Mouse (Mus musculus) liver, embryonic 13.5 days (tissue): ENCODE results near the gene Pdzd2. TPM values are rescaled to one million over a fixed set of nuclear protein-coding genes. Genes with fewer than 3 reads are reported as not detected.
A peak's percentile ranks its signal among the peaks of the same experiment; 100 is the strongest.

Experiments used
- ATAC-seq: fragments of 200-750 bp; cut with Nextera tagmentation; 2 replicates; pipeline ENCODE4 v1.8.0; 2017; ENCODE audit warnings: low read depth, mild to moderate bottlenecking, moderate number of reproducible peaks, moderate library complexity
- DNase-seq: peaks from one replicate; pipeline ENCODE4 v3.0.0; 2022
- H3K27ac ChIP-seq: fragments of 300-500 bp; sonication (generic); 2 replicates; pipeline ENCODE4 v1.5.1; 2015; ENCODE audit warnings: moderate library complexity, mild to moderate bottlenecking, inconsistent platforms
- H3K27me3 ChIP-seq: fragments of 300-500 bp; sonication (generic); 2 replicates; pipeline ENCODE4 v1.6.1; 2015; ENCODE audit warnings: mild to moderate bottlenecking, inconsistent platforms
- H3K36me3 ChIP-seq: fragments of 300-500 bp; sonication (generic); 2 replicates; pipeline ENCODE4 v1.6.1; 2015; ENCODE audit warnings: mild to moderate bottlenecking, inconsistent platforms
- H3K4me1 ChIP-seq: fragments of 300-500 bp; sonication (generic); replicated peaks from 2 replicates; pipeline ENCODE4 v1.6.1; 2015; ENCODE audit warnings: inconsistent platforms
- H3K4me2 ChIP-seq: fragments of 300-500 bp; sonication (generic); 2 replicates; pipeline ENCODE4 v1.6.1; 2015; ENCODE audit warnings: inconsistent platforms, mild to moderate bottlenecking, moderate library complexity
- H3K4me3 ChIP-seq: fragments of 300-500 bp; sonication (generic); replicated peaks from 2 replicates; pipeline ENCODE4 v1.5.1; 2015; ENCODE audit warnings: mild to moderate bottlenecking, inconsistent platforms
- H3K9ac ChIP-seq: fragments of 300-500 bp; sonication (generic); 2 replicates; pipeline ENCODE4 v1.6.1; 2015; ENCODE audit warnings: mild to moderate bottlenecking, inconsistent platforms
- H3K9me3 ChIP-seq: fragments of 300-500 bp; sonication (generic); replicated peaks from 2 replicates; pipeline ENCODE4 v1.6.1; 2016; ENCODE audit warnings: inconsistent platforms
- WGBS: fragments of 180-500 bp; shearing (Covaris S2); methylation state at CpG from one replicate; pipeline ENCODE4 v1.1.7; 2015; ENCODE audit not compliant: insufficient replicate concordance; 5-methylcytosine and 5-hydroxymethylcytosine counted together
- polyA plus RNA-seq: library from polyadenylated mRNA; unstranded; fragments of >200 nt; fragmentation: Nextera tagmentation; extraction: Ambion mirVana; gene quantifications from 2 replicates; pipeline ENCODE4 v1.2.1, GENCODE M21; 2015

Gene Pdzd2
- polyA plus RNA-seq, 1 experiment from 2014 or later: 1.5 TPM

GRCm38 (mm10) chr15:12696889-12697288, 42.8 kb downstream of the Pdzd2 start:
- H3K4me3 ChIP-seq: no peak overlapping the region
- H3K4me1 ChIP-seq: no peaks in the 10 kb centered on the region
- no peak overlapping the region for H3K9ac ChIP-seq
- no peaks in the 10 kb centered on the region for H3K9me3 ChIP-seq
- H3K4me2 ChIP-seq: no peak overlapping the region
- 67% methylated on average over 8 of the region's 8 CpGs for WGBS
- H3K36me3 ChIP-seq: no peaks in the 10 kb centered on the region
- ATAC-seq: no peak
- no peak overlapping the region for H3K27ac ChIP-seq
- DNase-seq: no peak
- H3K27me3 ChIP-seq: no peaks in the 10 kb centered on the region

- Histone ChIP-seq H3K4me2 (no peak overlapping the region), H3K36me3 (no peaks in the 10 kb centered on the region), H3K9me3 (no peaks in the 10 kb centered on the region), H3K9ac (no peak overlapping the region), H3K27me3 (no peaks in the 10 kb centered on the region), H3K27ac (no peak overlapping the region), H3K4me1 (no peaks in the 10 kb centered on the region), H3K4me3 (no peak overlapping the region)
- 64% methylated on average over 7 of the region's 7 CpGs for WGBS
- ATAC-seq (no peak), DNase-seq (no peak)
Measured at GRCm38 (mm10) chr15:12689716-12690381, 49.9 kb downstream of the Pdzd2 start.

GRCm38 (mm10) chr15:12682549-12682948, 57.2 kb downstream of the Pdzd2 start:
- H3K4me3 ChIP-seq: no peak overlapping the region
- no peaks in the 10 kb centered on the region for H3K27me3 ChIP-seq
- H3K36me3 ChIP-seq: no peaks in the 10 kb centered on the region
- no peak for ATAC-seq
- H3K4me1 ChIP-seq: 0 out of 2 replicates have a peak, but pooled peaks cover 2% of the 10 kb centered on the region
- H3K9me3 ChIP-seq: no peaks in the 10 kb centered on the region
- no peak overlapping the region for H3K4me2 ChIP-seq
- WGBS: 63% methylated on average over 9 of the region's 9 CpGs
- no peak overlapping the region for H3K9ac ChIP-seq
- no peak overlapping the region for H3K27ac ChIP-seq
- DNase-seq: no peak

- Histone ChIP-seq H3K36me3 (no peaks in the 10 kb centered on the region), H3K9me3 (no peaks in the 10 kb centered on the region), H3K4me3 (no peak overlapping the region), H3K4me1 (0 out of 2 replicates have a peak, but pooled peaks cover 2% of the 10 kb centered on the region), H3K9ac (no peak overlapping the region), H3K27ac (no peak overlapping the region), H3K27me3 (no peaks in the 10 kb centered on the region), H3K4me2 (no peak overlapping the region)
- DNase-seq (no peak), ATAC-seq (no peak)
- 43% methylated on average over 2 of the region's 2 CpGs for WGBS
Measured at GRCm38 (mm10) chr15:12681891-12682290, 57.8 kb downstream of the Pdzd2 start.

GRCm38 (mm10) chr15:12680750-12681149, 59.0 kb downstream of the Pdzd2 start:
- DNase-seq (no peak), ATAC-seq (no peak)
- no peak overlapping the region for H3K4me2 ChIP-seq
- no peaks in the 10 kb centered on the region for H3K9me3 ChIP-seq
- H3K36me3 ChIP-seq: no peaks in the 10 kb centered on the region
- 53% methylated on average over 7 of the region's 7 CpGs for WGBS
- H3K9ac ChIP-seq: no peak overlapping the region
- no peak overlapping the region for H3K4me3 ChIP-seq
- H3K27ac ChIP-seq: no peak overlapping the region
- 0 out of 2 replicates have a peak, but pooled peaks cover 2% of the 10 kb centered on the region for H3K4me1 ChIP-seq
- no peaks in the 10 kb centered on the region for H3K27me3 ChIP-seq

- Histone ChIP-seq H3K4me3 (no peak overlapping the region), H3K36me3 (no peaks in the 10 kb centered on the region), H3K27ac (no peak overlapping the region), H3K4me2 (no peak overlapping the region), H3K4me1 (0 out of 2 replicates have a peak, but pooled peaks cover 2% of the 10 kb centered on the region), H3K27me3 (no peaks in the 10 kb centered on the region), H3K9ac (no peak overlapping the region), H3K9me3 (no peaks in the 10 kb centered on the region)
- no peak for DNase-seq
- 67% methylated on average over 6 of the region's 6 CpGs for WGBS
- ATAC-seq: no peak
Measured at GRCm38 (mm10) chr15:12679996-12680395, 59.7 kb downstream of the Pdzd2 start.

- no peak overlapping the region for H3K4me3 ChIP-seq
- H3K4me1 ChIP-seq: 0 out of 2 replicates have a peak, but pooled peaks cover 2% of the 10 kb centered on the region
- WGBS: 44% methylated on average over 2 of the region's 2 CpGs
- no peak overlapping the region for H3K27ac ChIP-seq
- no peaks in the 10 kb centered on the region for H3K36me3 ChIP-seq
- ATAC-seq (no peak), DNase-seq (no peak)
- H3K9ac ChIP-seq: no peak overlapping the region
- H3K9me3 ChIP-seq: no peaks in the 10 kb centered on the region
- no peaks in the 10 kb centered on the region for H3K27me3 ChIP-seq
- H3K4me2 ChIP-seq: no peak overlapping the region
Measured at GRCm38 (mm10) chr15:12678540-12679112, 61.1 kb downstream of the Pdzd2 start.

GRCm38 (mm10) chr15:12675366-12675765, 64.4 kb downstream of the Pdzd2 start:
- DNase-seq (no peak), ATAC-seq (no peak)
- 52% methylated on average over 3 of the region's 3 CpGs for WGBS
- Histone ChIP-seq H3K36me3 (no peaks in the 10 kb centered on the region), H3K9ac (no peak overlapping the region), H3K27me3 (no peaks in the 10 kb centered on the region), H3K9me3 (no peaks in the 10 kb centered on the region), H3K4me2 (no peak overlapping the region), H3K4me1 (no peaks in the 10 kb centered on the region), H3K27ac (no peak overlapping the region), H3K4me3 (no peak overlapping the region)

- Histone ChIP-seq H3K27ac (no peak overlapping the region), H3K9me3 (no peaks in the 10 kb centered on the region), H3K36me3 (no peaks in the 10 kb centered on the region), H3K4me3 (no peak overlapping the region), H3K27me3 (no peaks in the 10 kb centered on the region), H3K4me2 (no peak overlapping the region), H3K4me1 (no peaks in the 10 kb centered on the region), H3K9ac (no peak overlapping the region)
- ATAC-seq (no peak), DNase-seq (no peak)
- 62% methylated on average over 5 of the region's 5 CpGs for WGBS
Measured at GRCm38 (mm10) chr15:12674026-12674425, 65.7 kb downstream of the Pdzd2 start.

- Histone ChIP-seq H3K9me3 (no peaks in the 10 kb centered on the region), H3K27ac (no peak overlapping the region), H3K36me3 (no peaks in the 10 kb centered on the region), H3K27me3 (no peaks in the 10 kb centered on the region), H3K9ac (no peak overlapping the region), H3K4me2 (peak overlapping the region; percentile 47), H3K4me1 (no peaks in the 10 kb centered on the region), H3K4me3 (peak overlapping the region; percentile 19; the same call in 1 of the 2 replicates)
- 37% methylated on average over 21 of the region's 21 CpGs for WGBS
- ATAC-seq: no peak
- DNase-seq: no peak
Measured at GRCm38 (mm10) chr15:12667760-12668520, 71.8 kb downstream of the Pdzd2 start.

- no peaks in the 10 kb centered on the region for H3K36me3 ChIP-seq
- H3K9ac ChIP-seq: no peak overlapping the region
- WGBS: 75% methylated on average over 6 of the region's 6 CpGs
- no peak overlapping the region for H3K4me2 ChIP-seq
- H3K4me3 ChIP-seq: no peak overlapping the region
- H3K27ac ChIP-seq: no peak overlapping the region
- H3K27me3 ChIP-seq: no peaks in the 10 kb centered on the region
- ATAC-seq (no peak), DNase-seq (no peak)
- no peaks in the 10 kb centered on the region for H3K9me3 ChIP-seq
- no peaks in the 10 kb centered on the region for H3K4me1 ChIP-seq
Measured at GRCm38 (mm10) chr15:12665946-12666345, 73.8 kb downstream of the Pdzd2 start.
